18 mouse cellular contexts compared by ENCODE assay signal in the genomic region with DNA sequence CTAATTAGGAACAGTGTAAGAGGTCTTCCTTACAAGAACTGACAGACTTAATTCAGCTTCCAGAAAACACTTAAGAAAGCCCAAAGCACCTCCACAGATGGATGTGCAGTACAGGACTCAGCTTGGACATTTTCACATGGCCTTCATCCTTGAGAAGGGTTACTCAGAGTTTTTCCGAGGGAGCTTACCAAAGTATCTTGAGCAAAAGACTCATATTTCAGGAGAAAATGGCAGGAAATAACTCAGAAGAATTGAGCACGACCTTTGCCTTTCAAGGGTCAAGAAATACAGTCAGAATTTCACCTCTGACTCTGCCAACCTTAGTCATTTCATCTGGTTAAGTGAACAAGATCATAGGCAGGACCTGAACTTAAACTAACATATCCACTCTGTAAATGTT.
"Had no signal": no experiment of that assay in that cellular context is flagged by ENCODE, and none has a peak within 500 bp of the region (broad histone marks: within the 10 kb centered on the region; RNA-seq: fewer than 3 reads in every experiment).

No protein-coding gene starts in this region.

- H3K27me3 ChIP-seq: limb, embryonic 15.5 days; liver, embryonic 13.5 days; lung, embryonic 15.5 days; neural tube, embryonic 12.5 days had no signal

- DNase-seq: kidney, adult 11 months; kidney, adult 9 months; kidney, postnatal 36 days; liver, embryonic 13.5 days; liver, postnatal 0 days; lung, postnatal 14 days; midbrain, embryonic 14.5 days; right cerebral cortex, adult 18-20 months; right cerebral cortex, postnatal 25 days; thymus, postnatal 4 days had no signal

- ATAC-seq: liver, postnatal 0 days had no signal

- H3K9me3 ChIP-seq: limb, embryonic 15.5 days; liver, embryonic 13.5 days; lung, embryonic 15.5 days; midbrain, embryonic 10.5 days; neural tube, embryonic 12.5 days had no signal

- H3K4me3 ChIP-seq: layer of hippocampus, adult 2 months; limb, embryonic 15.5 days; liver, embryonic 13.5 days; lung, embryonic 15.5 days; midbrain, embryonic 10.5 days; myocyte; neural tube, embryonic 12.5 days had no signal

- H3K4me1 ChIP-seq: limb, embryonic 15.5 days; liver, embryonic 13.5 days; lung, embryonic 15.5 days; midbrain, embryonic 10.5 days; neural tube, embryonic 12.5 days had no signal

- H3K27ac ChIP-seq: kidney, postnatal 0 days; layer of hippocampus, adult 2 months; limb, embryonic 15.5 days; liver, embryonic 13.5 days; lung, embryonic 15.5 days; midbrain, embryonic 10.5 days; neural tube, embryonic 12.5 days; stomach, postnatal 0 days had no signal

- H3K9ac ChIP-seq: limb, embryonic 15.5 days; liver, embryonic 13.5 days; liver, postnatal 0 days; lung, embryonic 15.5 days; neural tube, embryonic 12.5 days had no signal

- H3K36me3 ChIP-seq: limb, embryonic 15.5 days; liver, embryonic 13.5 days; lung, embryonic 15.5 days; midbrain, embryonic 10.5 days; neural tube, embryonic 12.5 days had no signal

- H3K4me2 ChIP-seq: limb, embryonic 15.5 days; liver, embryonic 13.5 days; lung, embryonic 15.5 days; neural tube, embryonic 12.5 days had no signal
